Mouse (Mus musculus) brain, embryonic 14.5 days (tissue): Measurements from ENCODE around the gene Clec12b.

Experiments
- CTCF ChIP-seq: fragments of 200-500 bp; IDR thresholded peaks from 2 replicates; pipeline ENCODE4 v1.5.1; 2012; ENCODE audit warnings: inconsistent platforms, mild to moderate bottlenecking, moderate library complexity, borderline replicate concordance; ENCODE audit not compliant: insufficient read depth, insufficient read length; ENCODE audit errors: extremely low read depth
- POLR2A ChIP-seq: fragments of 200-500 bp; IDR thresholded peaks from 2 replicates; pipeline ENCODE4 v1.6.1; 2012; ENCODE audit warnings: mild to moderate bottlenecking, inconsistent platforms, borderline replicate concordance; ENCODE audit not compliant: poor library complexity, insufficient read depth, insufficient read length, severe bottlenecking; ENCODE audit errors: extremely low read depth

DNA sequence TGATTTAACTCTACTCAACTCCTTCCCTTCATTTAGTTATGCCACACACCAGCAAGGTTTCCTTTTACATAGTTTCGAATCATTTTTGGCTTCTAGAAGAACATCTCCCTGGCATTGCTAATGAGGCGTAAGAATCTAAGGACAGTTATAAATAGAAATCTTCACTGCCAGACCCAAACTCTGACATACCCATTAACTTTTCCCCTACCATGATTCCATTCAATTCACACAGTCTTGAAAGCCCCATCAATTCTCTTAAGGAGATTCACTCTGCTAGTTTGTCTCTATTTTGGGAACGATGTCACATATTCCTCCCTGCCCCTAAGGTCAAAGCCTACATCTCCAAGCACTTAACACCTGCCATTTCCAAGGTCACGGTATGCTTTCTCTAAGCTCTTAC lies 674 bp downstream of the Clec12b start:
- TF ChIP-seq CTCF (no peak), POLR2A (no peak)
